In the genomic region with DNA sequence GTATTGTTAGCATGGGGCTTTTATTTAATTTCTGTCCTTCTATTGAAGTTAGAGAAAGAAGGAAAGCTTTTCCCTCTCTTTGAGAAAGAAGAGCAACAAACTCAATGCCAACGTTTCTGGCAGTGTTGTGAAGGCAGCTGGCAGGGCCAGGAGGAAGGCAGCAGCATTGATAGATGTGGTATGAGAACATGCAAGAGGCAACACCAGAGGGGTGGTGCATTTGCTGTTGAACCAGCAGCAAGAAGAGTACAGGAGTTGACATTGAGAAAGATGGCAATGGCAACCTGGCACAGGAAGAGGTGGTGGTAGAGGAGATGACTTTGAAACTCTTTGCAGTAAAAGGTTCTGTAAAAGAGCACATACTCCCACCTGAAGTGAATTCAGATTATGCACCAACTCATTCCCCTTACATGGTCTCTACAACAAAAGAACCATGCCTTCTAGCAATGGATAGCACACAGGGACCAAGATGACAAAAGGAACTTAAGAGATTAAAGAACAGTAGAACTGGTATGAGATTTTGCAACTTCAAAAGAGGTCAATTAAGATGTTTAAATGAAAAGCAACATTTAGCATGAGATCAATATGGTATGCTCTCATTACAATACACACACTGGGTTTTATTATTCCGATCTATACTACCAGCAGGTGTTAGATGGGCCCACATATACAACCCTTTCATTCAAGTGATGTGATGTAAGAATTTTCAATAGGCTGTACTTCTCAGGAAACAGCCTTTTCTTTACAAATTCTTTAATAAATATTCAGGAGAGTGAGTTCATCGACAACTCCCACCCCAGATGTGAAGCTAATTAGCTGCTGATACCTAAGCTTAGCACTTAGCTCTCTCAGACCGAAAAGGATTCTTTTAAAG, we compare ENCODE assay signal across 16 mouse cellular contexts.
"Had no signal": no experiment of that assay in that cellular context is flagged by ENCODE, and none has a peak within 500 bp of the region (broad histone marks: within the 10 kb centered on the region; RNA-seq: fewer than 3 reads in every experiment).

No protein-coding gene starts in this region.

- H3K27me3 ChIP-seq: liver, embryonic 13.5 days; neural tube, embryonic 13.5 days; stomach, embryonic 15.5 days had no signal

- H3K36me3 ChIP-seq: liver, embryonic 13.5 days; neural tube, embryonic 13.5 days; stomach, embryonic 15.5 days had no signal

- H3K4me2 ChIP-seq: liver, embryonic 13.5 days; neural tube, embryonic 13.5 days; stomach, embryonic 15.5 days had no signal

- H3K27ac ChIP-seq: left cerebral cortex, adult 2 months; liver, embryonic 13.5 days; neural tube, embryonic 13.5 days; stomach, embryonic 15.5 days had no signal

- H3K4me1 ChIP-seq: liver, embryonic 13.5 days; neural tube, embryonic 13.5 days; stomach, embryonic 15.5 days had no signal

- H3K4me3 ChIP-seq: left cerebral cortex, adult 2 months; liver, embryonic 13.5 days; myocyte; neural tube, embryonic 13.5 days; stomach, embryonic 15.5 days had no signal

- H3K9ac ChIP-seq: liver, embryonic 13.5 days; neural tube, embryonic 13.5 days; stomach, embryonic 15.5 days had no signal

- DNase-seq: kidney, adult 18-20 months; kidney, adult 9 months; kidney, postnatal 14 days; kidney, postnatal 4 days; liver, embryonic 13.5 days; lung, adult 2 months; lung, postnatal 14 days; lung, postnatal 4 days; retina, postnatal 1 day; right cerebral cortex, postnatal 25 days; spleen, adult 18-20 months; thymus, postnatal 25 days had no signal

- H3K9me3 ChIP-seq: liver, embryonic 13.5 days; neural tube, embryonic 13.5 days; stomach, embryonic 15.5 days had no signal
